Mouse (Mus musculus) urinary bladder, postnatal 36 days (tissue): ENCODE measurements at regions not wholly inside any gene's neighbourhood (a gene's known extent, or its start where the extent isn't known, plus 50 kb on each side); places are given as distances from the start of the nearest gene placed in this dataset.

ENCODE experiments used
- DNase-seq, 2 experiments: peaks; one replicate each; pipeline ENCODE4 v3.0.0; 2022; ENCODE audit warnings: low spot score in 2 of 2, mixed read lengths in 1 of 2

DNA sequence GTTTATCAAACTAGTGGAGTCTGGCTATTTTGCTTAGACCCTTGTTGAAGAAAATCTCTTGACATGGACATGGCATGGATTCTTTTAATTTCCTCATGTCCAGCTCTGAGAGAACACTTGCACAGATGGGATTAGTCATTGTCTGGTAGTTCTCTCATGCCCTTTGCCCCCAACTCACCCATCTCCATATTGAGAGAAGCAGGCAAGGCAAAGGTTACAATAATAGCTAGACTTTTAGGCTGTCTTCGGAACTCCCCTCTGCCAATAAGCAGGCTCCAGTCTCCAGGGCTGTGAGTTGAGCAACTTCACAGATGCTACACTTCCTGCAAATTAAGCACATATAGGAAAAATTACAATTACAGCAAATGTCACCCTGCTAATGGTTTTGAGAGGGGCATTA lies 558.0 kb upstream of the Alcam start:
- no peak for DNase-seq

- DNase-seq: no peak
Observed at GRCm38 (mm10) chr16:52988852-52989397, 535.1 kb upstream of the Alcam start.

DNA sequence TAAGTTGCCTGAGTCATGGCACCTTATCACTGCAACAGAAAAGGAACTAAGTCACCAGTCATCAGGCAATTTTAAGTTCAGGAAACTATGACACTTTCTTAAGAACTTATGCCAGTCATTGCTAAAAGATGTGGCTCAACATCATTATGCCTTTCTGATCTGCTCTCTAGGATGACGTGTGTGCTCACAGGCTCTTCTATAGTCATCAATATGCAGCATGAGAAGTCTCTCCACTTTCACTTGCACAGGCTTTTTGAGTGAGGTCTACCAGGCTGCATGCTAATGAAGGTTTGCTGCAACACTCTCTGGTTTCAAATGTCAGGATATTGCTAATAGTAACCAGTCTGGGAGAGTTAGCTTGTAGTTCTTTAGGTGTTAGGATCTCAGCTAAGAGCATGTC lies 530.5 kb upstream of the Alcam start:
- no peak for DNase-seq

DNA sequence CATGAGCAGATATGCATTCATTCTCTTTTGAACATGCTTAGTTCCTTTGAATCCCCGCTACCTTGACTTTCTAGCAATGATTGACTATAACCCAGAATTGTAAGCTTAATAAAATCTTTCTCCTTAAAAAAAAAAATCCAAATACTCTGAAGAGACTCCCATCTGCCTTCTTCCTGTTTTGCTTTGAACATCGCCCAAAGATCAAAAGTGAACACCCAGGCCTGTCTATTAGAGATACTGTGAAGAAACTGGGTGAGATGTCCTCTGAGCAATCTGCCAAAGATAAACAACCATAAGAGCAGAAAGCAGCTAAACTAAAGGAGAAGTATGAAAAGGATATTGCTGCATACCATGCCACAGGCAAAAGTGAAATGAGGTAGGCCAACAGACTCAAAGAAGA lies 527.1 kb upstream of the Alcam start:
- no peak for DNase-seq

DNA sequence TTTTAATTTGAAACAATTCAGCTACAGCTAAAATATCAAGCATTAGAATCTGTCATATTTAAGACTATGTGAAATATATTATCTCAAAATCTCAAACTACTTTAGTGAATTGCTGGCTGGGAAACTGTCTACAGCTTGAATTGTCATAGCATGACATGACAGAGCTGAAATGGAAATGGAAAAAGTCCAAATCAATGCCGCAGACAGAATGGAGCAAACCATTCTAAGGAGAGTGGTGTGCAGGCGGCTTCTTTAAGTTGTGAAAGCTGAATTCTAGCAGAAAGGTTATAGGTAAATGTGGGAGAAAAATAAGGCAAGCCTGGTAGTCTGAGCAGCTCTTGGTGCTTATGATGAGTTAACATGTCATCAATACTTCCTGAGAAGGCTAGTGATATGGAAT lies 518.9 kb upstream of the Alcam start:
- DNase-seq: no peak

- DNase-seq: no peak
Observed at GRCm38 (mm10) chr16:52947679-52948078, 493.8 kb upstream of the Alcam start.

GRCm38 (mm10) chr16:52934749-52935148 lies 480.9 kb upstream of the Alcam start:
- no peak for DNase-seq

DNA sequence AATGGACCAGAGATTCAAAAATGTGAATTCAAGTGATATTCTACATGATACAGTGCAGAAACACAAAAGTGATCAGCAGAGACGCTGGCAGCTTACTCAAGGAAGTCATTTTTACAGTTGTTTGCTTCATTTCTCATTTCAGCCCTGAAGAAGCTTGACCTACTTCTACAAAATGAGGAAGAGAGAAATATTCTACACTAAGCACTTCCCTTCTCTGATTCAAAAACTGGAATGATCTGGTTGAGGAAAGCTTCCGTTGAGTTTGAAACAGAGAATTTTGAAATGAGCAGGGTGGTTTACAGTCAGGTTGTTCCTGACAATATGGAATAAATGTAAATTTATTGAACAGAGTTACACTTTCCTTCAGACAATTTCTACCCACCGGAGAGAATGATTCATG lies 478.1 kb upstream of the Alcam start:
- no peak for DNase-seq

GRCm38 (mm10) chr16:52892467-52893255 lies 438.8 kb upstream of the Alcam start:
- no peak for DNase-seq

DNA sequence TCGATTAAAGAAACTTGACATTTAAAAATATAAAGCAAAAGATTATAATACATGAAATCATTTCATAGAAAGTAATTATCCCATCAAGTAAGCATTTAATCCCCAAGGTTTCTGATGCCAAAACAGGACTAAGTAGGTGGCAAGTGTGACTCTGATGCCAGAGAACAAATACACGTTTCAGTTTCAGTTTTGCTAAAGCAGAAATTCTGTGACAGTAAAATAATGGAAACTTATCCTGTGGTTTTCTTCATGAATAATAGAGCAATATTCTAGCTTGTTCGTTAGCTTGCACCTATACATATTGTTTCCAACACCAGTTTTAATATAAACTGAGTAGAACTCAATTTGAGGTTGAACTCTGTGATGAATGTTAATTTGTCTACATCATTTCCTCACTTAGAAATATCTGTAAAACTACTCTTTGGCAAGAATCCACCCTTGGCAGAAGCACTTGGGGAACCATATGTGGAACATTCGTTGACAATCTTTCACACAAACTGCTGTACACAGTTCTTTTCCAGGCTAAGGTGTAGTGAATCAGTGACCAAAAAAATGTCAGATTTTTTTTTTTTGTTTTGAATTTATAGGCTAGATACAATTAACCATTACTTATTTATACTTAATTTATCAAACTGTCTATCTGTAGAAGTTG lies 425.7 kb upstream of the Alcam start:
- DNase-seq: no peak

DNA sequence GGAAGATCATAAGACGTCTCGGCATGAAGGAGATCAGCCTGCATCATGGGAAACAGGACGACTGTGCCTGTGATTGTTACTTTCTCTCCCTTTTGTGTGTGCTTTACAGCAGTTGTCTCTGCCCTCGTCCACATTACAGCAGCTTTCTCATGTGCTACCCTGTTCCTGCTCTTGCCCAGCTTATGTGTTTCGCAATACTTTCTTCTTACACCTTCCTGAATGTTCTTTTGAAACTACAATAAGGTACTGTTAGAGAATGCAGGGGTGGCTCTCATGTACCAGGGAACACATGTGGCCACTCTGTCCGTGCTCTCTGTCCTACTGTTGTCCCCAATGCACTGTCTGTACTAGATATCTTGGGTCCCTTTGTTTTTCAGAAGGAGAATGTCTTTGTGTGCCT lies 414.0 kb upstream of the Alcam start:
- DNase-seq: no peak

GRCm38 (mm10) chr16:52863554-52863953 lies 409.7 kb upstream of the Alcam start:
- no peak for DNase-seq

GRCm38 (mm10) chr16:52861263-52861662 lies 407.4 kb upstream of the Alcam start:
- no peak for DNase-seq

- DNase-seq: no peak
Observed at GRCm38 (mm10) chr16:52858441-52859209, 404.8 kb upstream of the Alcam start.

GRCm38 (mm10) chr16:52851129-52851528 lies 397.3 kb upstream of the Alcam start:
- no peak for DNase-seq

GRCm38 (mm10) chr16:52818976-52819375 lies 365.1 kb upstream of the Alcam start:
- DNase-seq: no peak

DNA sequence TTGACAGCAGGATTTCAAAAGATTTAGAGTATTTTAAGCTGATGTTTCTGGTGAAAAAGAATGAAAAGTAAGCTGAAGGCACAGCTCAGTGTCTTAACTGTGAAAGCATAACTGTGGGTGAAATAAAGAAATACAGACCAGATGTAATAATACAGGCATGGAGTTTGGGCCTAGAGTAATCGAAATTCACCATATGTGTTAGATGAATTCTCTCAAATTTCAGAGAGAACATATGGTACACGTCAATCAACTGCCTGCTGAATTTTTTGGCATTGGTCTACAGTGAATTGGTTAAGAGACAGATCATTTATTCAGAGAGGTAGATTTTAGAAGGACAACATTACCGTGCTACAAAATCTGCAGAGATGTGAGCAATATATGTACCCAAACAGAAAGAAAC lies 357.3 kb upstream of the Alcam start:
- DNase-seq: no peak

DNA sequence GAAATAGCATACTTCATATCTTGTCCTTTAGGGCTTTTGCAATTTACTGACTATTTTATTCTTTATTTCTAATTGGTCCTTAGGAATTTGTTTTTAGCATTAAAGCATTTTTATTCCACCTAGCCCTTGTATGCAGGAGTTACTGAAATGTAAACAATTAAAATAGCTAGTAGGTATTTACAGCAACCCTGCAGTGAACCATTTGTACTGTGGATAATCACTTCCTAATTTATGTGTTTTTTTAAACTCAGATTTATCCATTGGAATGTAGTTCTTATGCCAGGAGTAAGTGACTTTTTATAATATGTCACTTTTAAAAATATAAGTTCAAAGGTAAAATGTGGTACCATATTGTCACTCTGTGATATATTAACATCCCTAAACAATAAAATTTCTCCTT lies 350.5 kb upstream of the Alcam start:
- DNase-seq: no peak

DNA sequence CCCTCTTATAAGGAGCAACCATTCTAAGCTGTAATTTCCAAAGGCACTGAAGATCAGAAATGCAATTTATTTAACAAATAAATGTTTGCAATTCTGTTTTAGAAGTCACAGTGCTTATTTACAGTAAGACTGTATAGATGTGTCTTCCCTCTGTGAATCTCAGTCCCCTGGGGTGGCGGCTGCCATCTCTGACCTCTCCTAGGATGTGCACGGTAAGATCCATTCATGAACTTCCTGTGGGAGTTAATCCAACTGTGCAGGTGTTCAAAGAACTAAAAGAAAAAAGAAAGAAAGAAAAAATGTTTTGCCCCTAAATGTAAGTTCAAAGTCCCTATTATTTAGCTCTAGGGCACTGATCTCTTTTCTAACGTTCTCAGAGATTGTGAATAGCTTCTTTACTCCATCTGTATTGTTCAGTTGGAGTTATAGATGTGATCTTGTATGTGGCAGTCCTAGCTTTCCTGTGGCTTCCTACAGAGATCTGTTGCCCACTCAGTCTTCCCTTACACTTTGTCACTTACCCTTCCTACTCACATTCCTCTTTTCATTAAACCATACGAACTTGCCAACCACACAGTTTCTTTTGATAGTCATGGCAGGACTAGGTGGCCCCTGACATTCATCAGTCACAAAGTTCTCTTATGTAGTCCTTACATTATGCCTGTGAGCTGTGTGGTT lies 346.0 kb upstream of the Alcam start:
- no peak for DNase-seq

- DNase-seq: no peak
Observed at GRCm38 (mm10) chr16:52795184-52795583, 341.3 kb upstream of the Alcam start.

DNA sequence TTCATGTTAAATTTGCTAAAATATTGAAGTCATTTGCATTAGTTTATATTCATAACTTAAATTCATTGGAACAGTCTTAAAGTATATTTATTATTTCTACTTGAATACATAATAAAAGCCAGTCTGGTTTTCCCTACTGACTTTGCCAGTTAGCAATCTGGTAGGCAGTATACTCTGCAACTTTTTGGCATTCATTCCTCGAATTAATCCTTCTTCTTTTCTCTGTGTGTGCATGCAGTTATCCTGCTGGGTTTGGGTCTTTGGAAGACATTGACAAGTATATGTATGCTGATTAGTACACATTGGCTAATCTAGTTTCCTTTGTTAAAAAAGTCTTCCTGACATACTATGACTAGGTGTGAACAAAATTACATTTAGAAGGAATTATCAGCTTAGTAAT lies 336.1 kb upstream of the Alcam start:
- DNase-seq: no peak

GRCm38 (mm10) chr16:52747744-52748143 lies 293.9 kb upstream of the Alcam start:
- no peak for DNase-seq
